Mouse (Mus musculus): ENCODE data around the gene Nat8f4. TPM values are rescaled to one million over a fixed set of nuclear protein-coding genes. Genes with fewer than 3 reads are reported as not detected.
"Not testable (repeated sequence)": the region's sequence is repeated elsewhere in the genome, so short reads cannot be mapped to it uniquely, and the experiment has no call there.

The Nat8f4 gene
- total and polyA plus RNA-seq, 2 experiments from 2014 or later, result 0.42 to 1.7 TPM

DNA sequence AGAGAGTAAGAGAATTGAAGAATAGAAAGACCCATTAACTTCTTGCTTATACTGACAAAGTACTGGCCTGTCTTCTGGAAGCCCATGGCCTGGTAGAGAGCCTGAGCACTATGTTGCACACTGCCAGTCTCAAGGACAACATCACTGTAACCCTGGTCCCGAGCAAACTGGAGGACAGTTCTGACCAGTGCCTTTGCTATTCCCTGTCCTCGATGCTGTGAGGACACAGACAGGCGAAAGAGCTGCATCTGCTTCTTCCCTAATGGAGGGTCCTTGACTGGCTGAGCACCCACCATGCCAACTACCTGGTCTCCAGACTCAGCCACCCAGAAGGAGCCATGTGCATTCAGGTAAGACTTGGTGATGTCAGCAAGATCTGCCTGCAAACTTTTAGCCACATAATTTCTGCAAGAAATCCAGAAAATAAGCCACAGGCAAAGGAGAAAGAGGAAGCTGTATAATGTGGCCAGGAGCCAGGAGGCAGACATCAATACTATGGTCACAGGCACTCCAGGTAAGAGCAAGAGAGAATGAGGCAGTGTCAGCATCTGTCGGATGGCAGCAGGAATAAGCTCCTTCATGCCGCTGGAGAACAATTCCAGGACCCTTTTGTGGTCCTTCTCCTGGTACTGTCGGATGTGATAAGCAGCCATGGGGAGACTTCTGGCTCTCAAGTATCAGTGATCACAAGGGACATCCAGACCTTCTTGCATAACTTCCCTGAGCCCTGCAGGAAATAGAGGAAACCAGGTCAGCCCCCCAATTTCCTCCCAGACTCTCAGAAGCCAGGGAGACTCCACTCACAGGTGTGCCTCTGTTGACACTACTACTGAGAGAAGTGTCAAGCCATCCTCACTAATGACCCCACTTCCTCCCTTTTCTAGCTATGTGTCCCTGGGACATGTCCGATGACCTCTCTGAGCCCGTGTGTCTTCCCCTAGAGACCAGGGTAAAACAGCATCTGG lies 36.7 kb downstream of the Nat8f4 start:
- DNase-seq (ENCODE audit: low spot score) (no peak), ATAC-seq (ENCODE audit: insufficient read depth, low read depth) (no peak)
- Histone ChIP-seq H3K4me1 (ENCODE audit: control insufficient read depth, insufficient read depth) (no peaks in the 10 kb centered on the region), H3K27me3 (ENCODE audit: control insufficient read depth, insufficient read depth, low read length) (no peaks in the 10 kb centered on the region), H3K27ac (ENCODE audit: low read depth) (no peak overlapping the region), H3K36me3 (replicated peaks; ENCODE audit: control insufficient read depth, insufficient read depth, low read length) (no peaks in the 10 kb centered on the region), H3K9me3 (replicated peaks; ENCODE audit: control insufficient read depth, low read length) (no peaks in the 10 kb centered on the region), H3K4me2 (ENCODE audit: low read depth, low read length) (no peak overlapping the region), H3K4me3 (ENCODE audit: low read depth, low read length) (no peak overlapping the region), H3K9ac (replicated peaks; ENCODE audit: low read depth, low read length) (no peak overlapping the region)
- TF ChIP-seq CTCF (IDR thresholded peaks at IDR 0.05; ENCODE audit: low read depth), result no peak
- no peak for TF ChIP-seq EP300 (IDR thresholded peaks at IDR 0.05; ENCODE audit: low read depth)
- WGBS, result 55% methylated on average over 8 of the region's 8 CpGs

DNA sequence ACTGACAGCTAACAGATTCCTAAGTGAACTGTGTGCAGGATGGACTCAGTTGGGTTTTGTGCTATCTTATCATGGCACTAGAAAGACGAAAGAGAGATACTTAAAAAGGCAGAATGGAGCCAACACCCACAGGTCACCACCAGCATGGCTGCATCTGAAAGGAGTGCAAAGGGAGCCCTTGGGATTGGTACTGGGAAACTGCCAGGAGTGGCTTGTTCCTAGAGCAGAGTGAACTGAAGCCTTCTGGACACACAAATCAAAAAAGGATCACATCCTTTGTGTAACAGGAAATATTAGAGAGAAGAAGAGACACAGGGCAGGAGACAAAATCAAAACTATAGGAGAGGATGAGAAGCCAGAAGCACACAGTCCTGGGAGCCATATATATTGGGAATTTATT lies 37.7 kb downstream of the Nat8f4 start:
- 20% methylated on average over 1 of the region's 1 CpGs for WGBS
- not testable (repeated sequence) for H3K9me3 ChIP-seq (replicated peaks; ENCODE audit: control insufficient read depth, low read length); H3K9ac ChIP-seq (replicated peaks; ENCODE audit: low read depth, low read length); H3K4me1 ChIP-seq (ENCODE audit: control insufficient read depth, insufficient read depth); DNase-seq (ENCODE audit: low spot score); ATAC-seq (ENCODE audit: insufficient read depth, low read depth); H3K27ac ChIP-seq (ENCODE audit: low read depth); H3K4me2 ChIP-seq (ENCODE audit: low read depth, low read length); H3K4me3 ChIP-seq (ENCODE audit: low read depth, low read length); H3K36me3 ChIP-seq (replicated peaks; ENCODE audit: control insufficient read depth, insufficient read depth, low read length); H3K27me3 ChIP-seq (ENCODE audit: control insufficient read depth, insufficient read depth, low read length)

DNA sequence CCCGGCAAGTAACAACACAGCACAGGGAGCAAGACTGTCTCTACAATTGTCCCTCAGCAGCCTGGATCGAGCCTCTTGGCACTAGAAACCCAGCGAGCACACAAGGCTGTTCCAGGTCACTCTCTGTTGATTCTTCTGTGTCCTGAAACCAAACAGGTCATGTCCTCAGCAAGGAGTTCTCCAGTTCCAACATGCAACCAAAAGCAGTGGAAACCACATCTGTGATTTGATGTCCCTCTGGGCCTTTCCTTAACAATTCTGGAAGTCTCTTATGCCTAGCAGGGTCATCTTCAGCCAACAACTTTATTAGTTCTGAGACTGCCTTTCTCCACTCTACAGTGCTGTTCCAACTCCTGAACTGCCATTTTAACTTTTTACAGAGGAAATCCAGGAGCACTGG lies 38.5 kb downstream of the Nat8f4 start:
- not testable (repeated sequence) for H3K9me3 ChIP-seq (replicated peaks; ENCODE audit: control insufficient read depth, low read length); DNase-seq (ENCODE audit: low spot score); H3K27me3 ChIP-seq (ENCODE audit: control insufficient read depth, insufficient read depth, low read length); H3K36me3 ChIP-seq (replicated peaks; ENCODE audit: control insufficient read depth, insufficient read depth, low read length); H3K4me2 ChIP-seq (ENCODE audit: low read depth, low read length); H3K9ac ChIP-seq (replicated peaks; ENCODE audit: low read depth, low read length); ATAC-seq (ENCODE audit: insufficient read depth, low read depth); H3K27ac ChIP-seq (ENCODE audit: low read depth); H3K4me3 ChIP-seq (ENCODE audit: low read depth, low read length); H3K4me1 ChIP-seq (ENCODE audit: control insufficient read depth, insufficient read depth)
- 82% methylated on average over 3 of the region's 3 CpGs for WGBS

DNA sequence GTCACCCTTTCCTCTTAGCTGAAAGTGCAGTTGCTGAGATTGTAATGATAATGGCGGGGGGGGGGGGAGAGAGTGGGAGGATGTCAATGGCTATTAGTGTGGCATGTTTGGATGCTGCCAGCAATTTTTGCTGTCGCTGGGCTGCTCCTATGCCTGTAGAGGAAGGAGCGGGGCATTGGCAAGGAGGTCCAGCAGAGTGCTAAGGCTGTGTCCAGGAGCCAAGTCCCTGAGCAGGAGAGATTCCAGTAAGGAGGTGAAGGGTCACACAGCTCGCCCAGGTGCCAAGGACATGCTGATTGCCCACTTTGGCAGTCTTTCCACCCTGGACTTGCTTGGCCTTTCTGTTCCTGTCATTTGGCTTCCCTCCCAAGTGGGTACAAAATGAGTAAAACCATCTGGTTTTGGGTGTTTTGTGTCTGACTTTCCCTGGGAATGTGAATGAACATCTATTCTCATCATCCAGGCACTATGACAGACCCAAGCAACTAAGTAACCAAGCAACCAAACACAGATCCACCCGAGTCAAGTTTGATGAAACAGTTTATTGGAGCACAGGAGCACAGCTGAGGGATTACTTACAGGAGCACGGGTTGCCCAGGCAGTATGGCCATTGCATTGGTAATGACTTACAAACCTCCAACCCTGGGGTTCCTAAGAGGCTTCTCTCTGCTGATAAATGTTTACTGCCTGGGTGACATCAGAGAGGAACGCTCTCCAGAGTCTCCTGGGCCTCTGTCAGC lies 39.6 kb downstream of the Nat8f4 start:
- not testable (repeated sequence) for DNase-seq (ENCODE audit: low spot score); H3K36me3 ChIP-seq (replicated peaks; ENCODE audit: control insufficient read depth, insufficient read depth, low read length); H3K4me2 ChIP-seq (ENCODE audit: low read depth, low read length); H3K27me3 ChIP-seq (ENCODE audit: control insufficient read depth, insufficient read depth, low read length); ATAC-seq (ENCODE audit: insufficient read depth, low read depth); H3K9me3 ChIP-seq (replicated peaks; ENCODE audit: control insufficient read depth, low read length); H3K4me1 ChIP-seq (ENCODE audit: control insufficient read depth, insufficient read depth); H3K27ac ChIP-seq (ENCODE audit: low read depth); H3K4me3 ChIP-seq (ENCODE audit: low read depth, low read length); H3K9ac ChIP-seq (replicated peaks; ENCODE audit: low read depth, low read length)
- 75% methylated on average over 5 of the region's 7 CpGs for WGBS

DNA sequence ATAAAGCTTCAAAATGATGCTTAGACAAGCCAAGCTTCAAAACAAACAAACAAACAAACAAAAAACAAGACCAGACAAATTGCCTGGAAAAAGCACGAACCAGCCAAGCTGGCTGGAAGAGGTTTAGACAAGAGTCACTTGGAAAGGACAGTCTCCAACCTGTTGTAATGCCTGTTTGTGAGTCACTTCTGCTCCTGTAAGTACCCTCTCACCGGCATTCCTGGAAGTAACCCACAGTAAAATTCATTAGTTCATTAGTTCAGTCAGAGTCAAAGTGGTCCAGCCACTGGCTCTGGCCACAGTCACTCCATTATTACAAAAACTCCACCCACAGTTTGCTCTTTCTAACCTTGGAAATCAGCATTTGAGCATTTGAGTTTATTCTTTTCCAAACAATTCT lies 40.8 kb downstream of the Nat8f4 start:
- Histone ChIP-seq H3K27ac (ENCODE audit: low read depth) (no peak overlapping the region), H3K36me3 (replicated peaks; ENCODE audit: control insufficient read depth, insufficient read depth, low read length) (no peaks in the 10 kb centered on the region), H3K27me3 (ENCODE audit: control insufficient read depth, insufficient read depth, low read length) (no peaks in the 10 kb centered on the region), H3K4me1 (ENCODE audit: control insufficient read depth, insufficient read depth) (no peaks in the 10 kb centered on the region), H3K9ac (replicated peaks; ENCODE audit: low read depth, low read length) (no peak overlapping the region), H3K4me3 (ENCODE audit: low read depth, low read length) (no peak overlapping the region), H3K4me2 (ENCODE audit: low read depth, low read length) (no peak overlapping the region), H3K9me3 (replicated peaks; ENCODE audit: control insufficient read depth, low read length) (no peaks in the 10 kb centered on the region)
- ATAC-seq (ENCODE audit: insufficient read depth, low read depth), result no peak
- WGBS, result 84% methylated on average over 2 of the region's 2 CpGs
- TF ChIP-seq EP300 (IDR thresholded peaks at IDR 0.05; ENCODE audit: low read depth), result no peak
- TF ChIP-seq CTCF (IDR thresholded peaks at IDR 0.05; ENCODE audit: low read depth), result no peak
- DNase-seq (ENCODE audit: low spot score), result no peak

Data from heart, postnatal 0 days (tissue).